Mouse (Mus musculus) kidney, postnatal 0 days (tissue): ENCODE results near the gene Rab13. TPM values are rescaled to one million over a fixed set of nuclear protein-coding genes. Genes with fewer than 3 reads are reported as not detected.

ENCODE experiments used
- ATAC-seq: fragments of 200-750 bp; cut with Nextera tagmentation; replicated peaks from 2 replicates; pipeline ENCODE4 v1.8.0; 2017; ENCODE audit warnings: low read depth, moderate number of reproducible peaks, moderate TSS enrichment, moderate library complexity; ENCODE audit not compliant: low FRiP score
- DNase-seq: peaks from one replicate; pipeline ENCODE4 v3.0.0-alpha.2; 2016; ENCODE audit warnings: low spot score
- H3K27ac ChIP-seq: fragments of 300-500 bp; sonication (generic); 2 replicates; pipeline ENCODE4 v1.5.1; 2014; ENCODE audit warnings: mild to moderate bottlenecking
- H3K27me3 ChIP-seq: fragments of 300-500 bp; sonication (generic); 2 replicates; pipeline ENCODE4 v1.6.1; 2014; ENCODE audit warnings: low read length, mixed read lengths; ENCODE audit not compliant: insufficient read depth
- H3K36me3 ChIP-seq: fragments of 300-500 bp; sonication (generic); 2 replicates; pipeline ENCODE4 v1.6.1; 2014; ENCODE audit warnings: low read length, mixed read lengths; ENCODE audit not compliant: insufficient read depth
- H3K4me1 ChIP-seq: fragments of 300-500 bp; sonication (generic); replicated peaks from 2 replicates; pipeline ENCODE4 v1.6.1; 2014; ENCODE audit warnings: antibody characterized with exemption, low read length, mixed read lengths; ENCODE audit not compliant: insufficient read depth
- H3K4me2 ChIP-seq: fragments of 300-500 bp; sonication (generic); 2 replicates; pipeline ENCODE4 v1.6.1; 2014; ENCODE audit warnings: mild to moderate bottlenecking, low read length, moderate library complexity, mixed read lengths
- H3K4me3 ChIP-seq: fragments of 300-500 bp; sonication (generic); replicated peaks from 2 replicates; pipeline ENCODE4 v1.5.1; 2014; ENCODE audit warnings: low read depth, low read length
- H3K9ac ChIP-seq: fragments of 300-500 bp; sonication (generic); 2 replicates; pipeline ENCODE4 v1.6.1; 2014; ENCODE audit warnings: low read depth, low read length
- H3K9me3 ChIP-seq: fragments of 300-500 bp; sonication (generic); replicated peaks from 2 replicates; pipeline ENCODE4 v1.6.1; 2016; ENCODE audit warnings: low read length, inconsistent platforms, mixed read lengths
- CTCF ChIP-seq: IDR thresholded peaks from 2 replicates; pipeline ENCODE4 v1.5.1; 2016; ENCODE audit warnings: antibody characterized with exemption, low read depth, mild to moderate bottlenecking, moderate library complexity
- WGBS: fragments of 180-500 bp; shearing (Covaris S2); extraction: QIAGEN DNeasy Blood & Tissue Kit; methylation state at CpG from one replicate; pipeline ENCODE4 v1.1.7; 2014; 5-methylcytosine and 5-hydroxymethylcytosine counted together
- polyA plus RNA-seq: library from polyadenylated mRNA; unstranded; fragments of >200 nt; fragmentation: Nextera tagmentation; extraction: Ambion mirVana; gene quantifications from 2 replicates; pipeline ENCODE4 v1.2.1, GENCODE M21; 2015

The Rab13 gene
- polyA plus RNA-seq, 1 experiment from 2014 or later: 34.0 TPM

DNA sequence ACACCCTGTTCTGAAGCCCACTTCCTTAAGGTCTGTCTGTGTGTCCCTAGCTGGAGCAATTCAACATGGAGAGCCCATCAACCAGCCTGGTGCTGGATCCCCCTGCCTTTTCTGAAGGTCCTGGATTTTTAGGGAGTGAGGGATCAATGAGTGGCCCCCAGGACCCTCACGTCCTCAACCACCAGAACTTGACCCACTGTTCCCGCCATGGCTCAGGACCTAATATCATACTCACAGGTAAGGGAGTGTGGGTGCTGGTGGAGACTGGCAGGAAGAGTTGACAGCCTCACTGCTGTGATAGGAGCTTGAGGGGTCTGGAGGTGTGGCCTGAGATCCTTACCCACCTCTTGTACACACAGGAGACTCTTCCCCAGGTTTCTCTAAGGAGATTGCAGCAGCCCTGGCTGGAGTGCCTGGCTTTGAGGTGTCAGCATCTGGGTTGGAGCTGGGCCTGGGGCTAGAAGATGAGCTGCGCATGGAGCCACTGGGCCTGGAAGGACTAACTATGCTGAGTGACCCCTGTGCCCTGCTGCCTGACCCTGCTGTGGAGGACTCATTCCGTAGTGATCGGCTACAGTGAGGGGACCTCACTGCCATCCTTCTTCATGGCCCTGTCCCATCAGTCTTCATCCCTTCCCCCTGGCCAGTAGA lies 49.8 kb downstream of the Rab13 start:
- Histone ChIP-seq H3K9ac (no peak overlapping the region), H3K27ac (no peak overlapping the region), H3K27me3 (no peaks in the 10 kb centered on the region), H3K4me2 (no peak overlapping the region), H3K9me3 (no peaks in the 10 kb centered on the region), H3K4me3 (no peak overlapping the region), H3K4me1 (peaks cover 7% of the 10 kb centered on the region; the same call in 1 of the 2 replicates), H3K36me3 (peaks cover 48% of the 10 kb centered on the region)
- WGBS: 96% methylated on average over 5 of the region's 5 CpGs
- TF ChIP-seq CTCF: no peak
- DNase-seq (no peak), ATAC-seq (no peak)

DNA sequence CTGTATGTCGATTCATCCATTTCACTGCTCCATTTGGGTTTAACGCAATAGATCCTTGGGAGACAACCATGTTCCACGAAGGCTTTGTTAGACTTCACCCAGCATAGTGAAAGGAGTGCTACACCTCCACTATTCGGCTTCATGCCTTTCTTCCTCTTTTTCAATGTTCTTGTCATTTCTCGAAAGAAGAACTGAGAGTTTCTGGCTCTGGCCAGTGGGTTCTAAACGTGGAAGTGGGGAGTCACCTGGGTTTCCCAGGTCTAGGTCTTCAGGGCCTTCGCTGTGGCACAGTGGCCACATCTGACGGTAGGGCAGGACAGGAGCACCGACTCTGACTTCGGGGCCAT lies 51.2 kb downstream of the Rab13 start:
- H3K27ac ChIP-seq: peak overlapping the region; percentile 98
- H3K27me3 ChIP-seq: no peaks in the 10 kb centered on the region
- 32% methylated on average over 10 of the region's 10 CpGs for WGBS
- no peaks in the 10 kb centered on the region for H3K9me3 ChIP-seq
- H3K36me3 ChIP-seq: peaks cover 36% of the 10 kb centered on the region
- ATAC-seq: no peak
- peak overlapping the region; percentile 92 for H3K9ac ChIP-seq
- H3K4me1 ChIP-seq: peaks cover 7% of the 10 kb centered on the region; the same call in 1 of the 2 replicates
- peak overlapping the region; percentile 90 for H3K4me3 ChIP-seq
- TF ChIP-seq CTCF: no peak
- peak overlapping the region; percentile 86 for H3K4me2 ChIP-seq
- no peak for DNase-seq

DNA sequence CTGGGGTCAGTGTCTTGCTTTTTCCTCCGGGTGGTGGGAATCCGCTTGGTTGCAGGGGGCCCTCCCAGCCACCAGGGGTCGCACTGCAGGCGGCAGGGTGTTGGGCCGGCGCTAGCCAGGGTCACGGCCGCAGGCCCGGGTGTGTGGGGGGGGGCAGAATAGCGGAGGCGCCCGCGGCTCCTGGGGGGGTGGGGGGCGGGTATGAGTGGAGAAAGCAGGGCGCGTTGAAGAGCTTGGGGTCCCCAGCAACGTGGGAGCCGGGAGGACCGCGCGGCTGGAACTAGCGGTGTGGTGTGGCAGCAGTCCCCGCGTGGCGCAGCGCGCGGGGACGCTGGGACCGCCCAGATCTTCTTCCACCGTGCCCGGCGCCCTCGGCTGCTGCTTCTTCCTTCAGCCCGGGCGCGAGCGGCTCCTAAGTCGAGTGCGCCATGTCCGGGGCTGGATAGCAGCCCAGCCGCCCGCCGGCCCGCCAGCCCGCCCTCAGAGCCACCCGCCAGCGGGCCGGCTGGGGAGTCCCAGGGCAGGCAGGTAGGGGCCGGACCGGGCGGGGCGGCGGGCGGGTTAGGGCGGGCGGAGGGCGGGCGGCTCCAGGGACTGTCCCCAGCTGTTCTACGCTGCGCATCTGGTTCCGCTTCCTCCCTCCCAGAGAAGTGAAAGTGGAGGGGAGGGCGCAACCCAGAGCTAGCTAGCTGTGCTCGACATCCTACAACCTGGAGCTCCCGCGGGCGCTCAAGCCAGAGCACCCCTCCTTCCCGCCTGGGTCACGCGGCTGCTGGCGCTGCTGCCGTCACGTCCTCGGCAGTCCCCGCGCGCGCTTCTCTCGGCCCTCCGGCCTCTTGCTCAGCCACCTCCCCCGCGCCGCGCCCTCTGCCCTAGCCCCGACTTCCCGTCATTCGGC lies 51.8 kb downstream of the Rab13 start, which contains the start of gene Dennd4b:
Gene Dennd4b (plus strand): TSS at position 152 of the 898 bp plus-strand sequence.
- Histone ChIP-seq H3K27ac (peak within 1 kb of the TSS; percentile 98), H3K9ac (peak within 1 kb of the TSS; percentile 92), H3K4me1 (peaks cover 7% of the 10 kb centered on the region; the same call in 1 of the 2 replicates), H3K27me3 (no peaks in the 10 kb centered on the region), H3K36me3 (peaks cover 29% of the 10 kb centered on the region), H3K9me3 (no peaks in the 10 kb centered on the region), H3K4me3 (peak within 1 kb of the TSS; percentile 90), H3K4me2 (peak within 1 kb of the TSS; percentile 86)
- WGBS: under 1% methylated on average over 74 of the region's 87 CpGs
- ATAC-seq (peak; percentile 88), DNase-seq (peak; percentile 94)
- peak; percentile 87 for TF ChIP-seq CTCF

DNA sequence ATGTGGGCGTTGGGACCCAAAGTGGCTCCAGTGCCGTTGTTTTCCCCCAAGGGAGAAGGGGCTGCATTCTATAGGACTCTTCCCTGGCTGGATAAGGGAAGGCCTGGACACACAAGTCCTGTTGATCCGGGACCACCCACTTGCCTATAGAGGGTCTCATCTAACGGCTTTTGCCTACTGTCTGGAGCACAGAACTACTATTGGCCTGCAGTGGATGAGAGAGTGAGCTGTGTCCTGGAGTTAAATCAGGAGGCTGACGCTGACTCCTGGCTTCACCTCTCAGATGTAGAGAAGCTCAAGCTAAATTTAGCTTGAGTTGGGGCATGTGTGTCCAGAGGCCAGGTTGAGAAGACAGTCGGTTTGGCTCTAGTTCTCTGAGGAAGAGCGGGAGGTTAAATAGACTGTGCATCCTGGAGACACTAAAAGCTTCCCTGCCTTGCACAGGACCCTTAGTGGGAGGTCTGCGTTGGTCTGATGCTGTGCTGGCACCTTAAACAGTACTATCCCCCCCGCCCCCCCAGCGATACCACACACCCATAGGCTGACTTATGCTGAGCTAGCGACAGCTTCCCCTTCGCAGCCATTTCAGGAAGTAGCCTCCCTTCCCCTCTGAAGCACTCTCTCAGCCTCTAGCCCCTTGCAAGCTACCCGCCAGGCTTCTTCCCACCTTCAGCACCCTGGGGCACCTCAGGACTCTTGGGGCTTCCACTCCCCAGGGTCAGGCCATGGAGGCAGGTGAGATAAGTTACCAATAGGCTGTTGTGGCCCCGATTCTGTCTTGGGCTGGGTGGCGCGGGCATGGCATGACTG lies 52.6 kb downstream of the Rab13 start:
- Histone ChIP-seq H3K27me3 (no peaks in the 10 kb centered on the region), H3K4me1 (peaks cover 7% of the 10 kb centered on the region; the same call in 1 of the 2 replicates), H3K9me3 (no peaks in the 10 kb centered on the region), H3K4me3 (peak overlapping the region; percentile 90), H3K9ac (peak overlapping the region; percentile 92), H3K4me2 (peak overlapping the region; percentile 86), H3K27ac (peak overlapping the region; percentile 98), H3K36me3 (peaks cover 21% of the 10 kb centered on the region)
- ATAC-seq (peak; percentile 21), DNase-seq (peak; percentile 35)
- no peak for TF ChIP-seq CTCF
- 24% methylated on average over 16 of the region's 16 CpGs for WGBS

DNA sequence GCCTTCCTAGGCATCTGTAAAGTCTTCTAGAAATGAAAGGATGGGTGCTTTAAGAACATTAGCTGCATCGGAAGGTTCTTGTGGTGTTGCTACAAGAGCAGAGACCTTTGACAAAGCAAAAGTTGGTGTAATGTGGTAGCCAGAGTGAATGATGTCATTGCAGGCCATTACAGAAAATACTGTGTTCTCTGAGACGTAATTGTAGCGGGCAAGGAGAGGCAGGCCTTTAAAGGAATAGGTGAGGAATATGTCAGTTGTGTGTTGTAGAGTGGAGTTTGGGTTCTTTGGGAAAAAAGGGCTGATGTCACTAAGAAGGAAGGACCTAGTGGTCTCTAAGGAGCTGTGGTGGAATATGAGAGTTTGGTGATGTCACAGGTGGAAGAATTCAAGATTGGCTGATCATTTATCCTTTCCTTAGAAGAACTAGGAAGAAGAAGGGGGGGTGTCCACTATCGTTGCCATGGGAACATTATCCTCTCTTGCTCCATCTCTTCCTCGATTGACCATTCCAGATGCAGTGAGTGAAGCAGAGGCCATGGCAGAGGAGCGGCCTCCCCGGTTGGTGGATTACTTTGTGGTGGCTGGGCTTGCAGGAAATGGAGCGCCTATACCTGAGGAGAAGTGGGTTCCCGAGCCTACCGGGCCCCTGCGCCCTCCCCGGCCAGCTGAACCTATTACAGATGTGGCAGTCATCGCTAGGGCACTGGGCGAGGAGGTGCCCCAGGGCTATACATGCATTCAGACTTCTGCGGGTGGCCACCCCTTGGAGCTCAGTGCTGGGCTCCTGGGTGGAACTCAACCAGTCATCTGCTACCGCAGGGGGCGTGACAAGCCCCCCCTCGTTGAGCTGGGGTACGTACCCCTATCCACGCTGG lies 53.6 kb downstream of the Rab13 start:
- peak overlapping the region; percentile 98; the same call in 1 of the 2 replicates for H3K27ac ChIP-seq
- DNase-seq: no peak
- no peaks in the 10 kb centered on the region for H3K9me3 ChIP-seq
- peaks cover 7% of the 10 kb centered on the region; the same call in 1 of the 2 replicates for H3K4me1 ChIP-seq
- H3K27me3 ChIP-seq: no peaks in the 10 kb centered on the region
- WGBS: 91% methylated on average over 20 of the region's 20 CpGs
- H3K4me2 ChIP-seq: peak overlapping the region; percentile 86
- no peak for TF ChIP-seq CTCF
- H3K4me3 ChIP-seq: no peak overlapping the region; the same call in 1 of the 2 replicates
- ATAC-seq: no peak
- peaks cover 11% of the 10 kb centered on the region for H3K36me3 ChIP-seq
- no peak overlapping the region for H3K9ac ChIP-seq
